Mouse (Mus musculus): ENCODE measurements at regions not wholly inside any gene's neighbourhood (a gene's known extent, or its start where the extent isn't known, plus 50 kb on each side); places are given as distances from the start of the nearest gene placed in this dataset.

GRCm38 (mm10) chr10:17253040-17253439, 470.0 kb upstream of the Cited2 start:
- TF ChIP-seq CTCF (IDR thresholded peaks at IDR 0.05; ENCODE audit: low read depth), result no peak
- no peak for TF ChIP-seq EP300 (IDR thresholded peaks at IDR 0.05; ENCODE audit: low read depth)

Measured in liver, postnatal 0 days (tissue).